Mouse (Mus musculus): ENCODE data around the gene Hoxb5. TPM values are rescaled to one million over a fixed set of nuclear protein-coding genes. Genes with fewer than 3 reads are reported as not detected.

The Hoxb5 gene
- not detected in 2 replicates for polyA plus RNA-seq (2011; ENCODE audit: insufficient read depth, insufficient read length, low read depth, missing spikeins)

DNA sequence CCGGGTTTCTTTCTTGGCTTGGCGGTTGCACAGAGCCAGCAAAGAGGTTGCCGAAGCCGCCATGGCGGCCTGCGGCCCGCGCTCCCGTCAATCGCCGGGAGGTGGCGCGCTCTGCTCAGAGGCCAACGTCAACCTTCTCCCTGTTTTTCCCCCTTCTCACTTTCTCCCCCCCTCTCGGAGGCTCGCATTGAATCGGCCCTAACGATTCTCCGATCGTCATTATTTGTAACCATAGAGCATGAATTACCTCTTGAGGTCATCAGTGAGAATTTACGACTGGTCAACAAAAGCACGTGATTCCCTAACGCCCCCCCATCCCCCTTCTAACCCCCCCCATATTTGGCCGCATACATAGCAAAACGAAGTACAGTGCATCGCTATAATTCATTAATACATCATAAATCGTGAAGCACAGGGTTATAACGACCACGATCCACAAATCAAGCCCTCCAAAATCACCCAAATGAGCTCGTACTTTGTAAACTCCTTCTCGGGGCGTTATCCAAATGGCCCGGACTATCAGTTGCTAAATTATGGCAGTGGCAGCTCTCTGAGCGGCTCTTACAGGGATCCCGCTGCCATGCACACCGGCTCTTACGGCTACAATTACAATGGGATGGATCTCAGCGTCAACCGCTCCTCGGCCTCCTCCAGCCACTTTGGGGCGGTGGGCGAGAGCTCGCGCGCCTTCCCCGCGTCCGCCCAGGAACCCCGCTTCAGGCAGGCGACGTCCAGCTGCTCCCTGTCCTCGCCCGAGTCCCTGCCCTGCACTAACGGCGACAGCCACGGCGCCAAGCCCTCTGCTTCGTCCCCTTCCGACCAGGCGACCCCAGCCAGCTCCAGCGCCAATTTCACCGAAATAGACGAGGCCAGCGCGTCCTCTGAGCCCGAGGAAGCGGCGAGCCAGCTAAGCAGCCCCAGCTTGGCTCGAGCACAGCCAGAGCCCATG, at the start of gene Hoxb5:
Hoxb5 (plus strand) TSS at position 186 of the 949 bp plus-strand sequence.
- Histone ChIP-seq H3K9ac (ENCODE audit: low read depth, poor library complexity, severe bottlenecking) (no peak within 1 kb of the TSS), H3K36me3 (ENCODE audit: control insufficient read depth, insufficient read depth, low read length, poor library complexity, severe bottlenecking) (no peaks in the 10 kb centered on the region), H3K4me3 (ENCODE audit: low read depth, low read length) (peak within 1 kb of the TSS; percentile 17; the same call in 1 of the 2 replicates), H3K4me1 (ENCODE audit: control insufficient read depth, insufficient read depth, low read length) (no peaks in the 10 kb centered on the region), H3K27ac (ENCODE audit: insufficient read depth, low read length) (no peak within 1 kb of the TSS), H3K27me3 (ENCODE audit: control insufficient read depth, insufficient read depth, low read length, poor library complexity, severe bottlenecking) (peaks cover 78% of the 10 kb centered on the region), H3K9me3 (replicated peaks; ENCODE audit: control insufficient read depth, insufficient read depth, low read length, poor library complexity, severe bottlenecking) (no peaks in the 10 kb centered on the region)
- TF ChIP-seq CTCF (IDR thresholded peaks at IDR 0.05; ENCODE audit: low read depth, low read length): peak; percentile 82
- TF ChIP-seq POLR2A (IDR thresholded peaks at IDR 0.05; ENCODE audit: insufficient read depth, low read length): no peak

DNA sequence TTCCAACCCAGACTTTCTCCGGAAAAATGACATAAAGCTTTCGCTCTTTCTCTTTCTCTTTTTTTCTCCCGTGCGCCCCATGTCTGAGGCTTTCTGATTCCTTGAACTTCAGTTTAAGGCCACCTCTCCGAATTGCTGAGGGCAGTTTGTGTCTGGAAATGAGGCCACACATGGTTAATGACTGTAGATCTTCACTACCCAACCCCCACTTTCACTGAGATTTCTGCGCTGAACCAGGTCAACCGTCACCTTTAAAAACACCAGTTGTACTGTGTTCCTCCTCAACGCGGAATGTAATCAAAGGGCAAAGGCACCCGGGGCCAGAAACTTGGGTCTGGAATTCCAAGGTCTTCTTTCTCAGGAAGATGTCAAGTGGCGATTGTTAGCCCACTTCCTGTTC, 48.9 kb upstream of the Hoxb5 start:
- no peak for TF ChIP-seq POLR2A (IDR thresholded peaks at IDR 0.05; ENCODE audit: insufficient read depth, low read length)
- TF ChIP-seq EP300 (IDR thresholded peaks at IDR 0.05; ENCODE audit: insufficient read depth, low read depth, low read length): no peak
- no peak for TF ChIP-seq CTCF (IDR thresholded peaks at IDR 0.05; ENCODE audit: low read depth, low read length)
- no peak overlapping the region for H3K9ac ChIP-seq (ENCODE audit: low read depth, poor library complexity, severe bottlenecking)

DNA sequence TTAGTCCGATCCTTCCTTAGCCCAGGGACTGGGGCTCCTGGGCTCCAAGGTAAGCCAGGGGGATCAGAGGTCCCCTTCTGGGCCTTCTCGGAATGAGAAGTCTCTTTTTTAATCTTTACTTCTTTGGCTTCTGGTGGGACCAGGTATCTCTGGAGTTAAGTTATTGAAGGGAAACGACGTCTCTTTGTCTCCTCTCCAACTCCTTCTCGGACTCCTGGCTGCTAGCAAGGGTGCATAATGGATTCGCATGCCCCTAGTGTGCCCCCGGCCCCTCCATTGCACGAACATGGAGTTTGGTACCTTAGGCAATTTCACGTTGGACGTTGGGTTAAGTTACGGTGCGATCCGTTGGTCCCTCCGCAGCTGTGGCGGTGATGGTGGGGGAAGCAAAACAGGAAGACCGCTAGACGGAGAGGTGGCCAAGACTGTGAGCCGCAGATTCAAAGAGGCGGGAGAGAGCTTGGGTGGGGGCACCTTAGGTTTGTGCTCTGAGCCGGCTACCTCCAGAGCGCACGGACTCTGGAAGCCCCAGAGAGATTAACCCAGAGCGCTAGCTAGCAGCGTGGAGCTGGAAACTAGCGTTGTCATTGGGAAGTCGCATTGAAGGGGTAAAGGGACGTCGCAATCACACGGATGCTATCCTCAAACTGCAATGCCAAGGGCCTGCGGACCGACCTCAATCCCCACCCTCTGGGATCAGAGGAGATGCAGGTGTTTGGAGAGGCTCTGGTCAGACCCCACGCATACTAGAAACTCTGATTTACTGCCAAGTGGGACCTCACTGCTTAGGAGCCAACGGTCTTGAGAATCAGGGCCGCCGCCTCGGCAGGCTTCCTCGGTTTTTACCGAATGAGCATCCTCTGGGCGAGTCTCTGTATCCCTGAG, 47.8 kb upstream of the Hoxb5 start:
- no peak overlapping the region for H3K27ac ChIP-seq (ENCODE audit: insufficient read depth, low read length)
- H3K27me3 ChIP-seq (ENCODE audit: control insufficient read depth, insufficient read depth, low read length, poor library complexity, severe bottlenecking): peaks cover 13% of the 10 kb centered on the region
- H3K9ac ChIP-seq (ENCODE audit: low read depth, poor library complexity, severe bottlenecking): no peak overlapping the region
- no peaks in the 10 kb centered on the region for H3K9me3 ChIP-seq (replicated peaks; ENCODE audit: control insufficient read depth, insufficient read depth, low read length, poor library complexity, severe bottlenecking)
- TF ChIP-seq CTCF (IDR thresholded peaks at IDR 0.05; ENCODE audit: low read depth, low read length): no peak
- H3K36me3 ChIP-seq (ENCODE audit: control insufficient read depth, insufficient read depth, low read length, poor library complexity, severe bottlenecking): 0 out of 2 replicates have a peak, but pooled peaks cover 3% of the 10 kb centered on the region
- H3K4me3 ChIP-seq (ENCODE audit: low read depth, low read length): peak overlapping the region; percentile 32
- peaks cover 1% of the 10 kb centered on the region for H3K4me1 ChIP-seq (ENCODE audit: control insufficient read depth, insufficient read depth, low read length)

More for the DNA sequence above, 48.9 kb upstream of the Hoxb5 start:
- Histone ChIP-seq H3K36me3 (ENCODE audit: control insufficient read depth, insufficient read depth, low read length, poor library complexity, severe bottlenecking) (0 out of 2 replicates have a peak, but pooled peaks cover 3% of the 10 kb centered on the region), H3K9me3 (replicated peaks; ENCODE audit: control insufficient read depth, insufficient read depth, low read length, poor library complexity, severe bottlenecking) (no peaks in the 10 kb centered on the region), H3K27me3 (ENCODE audit: control insufficient read depth, insufficient read depth, low read length, poor library complexity, severe bottlenecking) (peaks cover 13% of the 10 kb centered on the region), H3K4me3 (ENCODE audit: low read depth, low read length) (no peak overlapping the region), H3K4me1 (ENCODE audit: control insufficient read depth, insufficient read depth, low read length) (peaks cover 3% of the 10 kb centered on the region), H3K27ac (ENCODE audit: insufficient read depth, low read length) (0 out of 2 replicates have a peak overlapping the region, but pooled peaks have one; percentile 22)

DNA sequence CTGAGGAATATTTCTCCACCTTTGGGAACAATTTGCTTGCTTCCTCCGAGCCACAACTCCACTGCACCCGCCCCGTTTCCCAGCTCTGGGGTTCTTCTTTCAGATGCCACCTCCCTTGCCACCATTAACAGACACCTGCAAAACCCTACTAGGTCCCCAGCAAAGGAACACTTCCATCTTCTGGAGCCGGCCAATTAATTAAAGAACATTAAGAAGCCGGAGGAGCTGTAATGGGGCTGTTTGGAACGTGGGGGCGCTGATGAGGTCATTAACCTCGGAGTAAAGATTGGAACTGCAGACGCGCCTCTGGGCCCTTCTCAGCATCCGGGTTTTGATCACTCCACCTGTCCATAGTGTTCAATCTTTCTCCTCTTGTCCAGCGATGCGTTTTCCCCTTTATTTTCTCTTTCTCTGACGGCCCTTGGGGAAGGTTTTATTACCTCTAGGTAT, 47.1 kb upstream of the Hoxb5 start:
- Histone ChIP-seq H3K27me3 (ENCODE audit: control insufficient read depth, insufficient read depth, low read length, poor library complexity, severe bottlenecking) (peaks cover 11% of the 10 kb centered on the region), H3K9ac (ENCODE audit: low read depth, poor library complexity, severe bottlenecking) (no peak overlapping the region), H3K4me3 (ENCODE audit: low read depth, low read length) (no peak overlapping the region), H3K4me1 (ENCODE audit: control insufficient read depth, insufficient read depth, low read length) (no peaks in the 10 kb centered on the region), H3K27ac (ENCODE audit: insufficient read depth, low read length) (no peak overlapping the region), H3K36me3 (ENCODE audit: control insufficient read depth, insufficient read depth, low read length, poor library complexity, severe bottlenecking) (0 out of 2 replicates have a peak, but pooled peaks cover 3% of the 10 kb centered on the region), H3K9me3 (replicated peaks; ENCODE audit: control insufficient read depth, insufficient read depth, low read length, poor library complexity, severe bottlenecking) (no peaks in the 10 kb centered on the region)
- no peak for TF ChIP-seq POLR2A (IDR thresholded peaks at IDR 0.05; ENCODE audit: insufficient read depth, low read length)
- no peak for TF ChIP-seq EP300 (IDR thresholded peaks at IDR 0.05; ENCODE audit: insufficient read depth, low read depth, low read length)
- TF ChIP-seq CTCF (IDR thresholded peaks at IDR 0.05; ENCODE audit: low read depth, low read length): peak; percentile 9

DNA sequence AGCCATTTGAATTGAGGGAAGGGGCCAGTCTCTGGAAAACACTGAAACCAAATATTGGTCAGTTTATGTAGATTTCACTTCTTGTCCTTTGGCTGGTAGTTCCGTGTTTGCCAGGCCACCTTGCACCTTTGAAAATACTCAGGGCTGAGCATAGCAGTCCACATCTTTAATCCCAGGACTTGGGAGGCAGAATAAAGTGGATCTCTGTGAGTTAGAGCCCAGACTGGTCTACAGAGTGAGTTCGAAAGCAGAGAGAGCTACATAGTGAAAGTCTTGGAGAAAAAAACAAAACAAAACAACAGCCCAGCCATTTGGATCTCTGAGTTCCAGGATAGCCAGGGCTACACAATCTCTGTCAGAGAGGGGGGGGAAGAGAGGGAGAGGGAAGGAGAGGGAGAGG, 46.0 kb upstream of the Hoxb5 start:
- no peak overlapping the region for H3K27ac ChIP-seq (ENCODE audit: insufficient read depth, low read length)
- H3K4me1 ChIP-seq (ENCODE audit: control insufficient read depth, insufficient read depth, low read length): no peaks in the 10 kb centered on the region
- peaks cover 6% of the 10 kb centered on the region for H3K36me3 ChIP-seq (ENCODE audit: control insufficient read depth, insufficient read depth, low read length, poor library complexity, severe bottlenecking)
- H3K9me3 ChIP-seq (replicated peaks; ENCODE audit: control insufficient read depth, insufficient read depth, low read length, poor library complexity, severe bottlenecking): no peaks in the 10 kb centered on the region
- H3K9ac ChIP-seq (ENCODE audit: low read depth, poor library complexity, severe bottlenecking): no peak overlapping the region
- TF ChIP-seq EP300 (IDR thresholded peaks at IDR 0.05; ENCODE audit: insufficient read depth, low read depth, low read length): no peak
- TF ChIP-seq CTCF (IDR thresholded peaks at IDR 0.05; ENCODE audit: low read depth, low read length): no peak
- no peak for TF ChIP-seq POLR2A (IDR thresholded peaks at IDR 0.05; ENCODE audit: insufficient read depth, low read length)
- no peak overlapping the region for H3K4me3 ChIP-seq (ENCODE audit: low read depth, low read length)
- H3K27me3 ChIP-seq (ENCODE audit: control insufficient read depth, insufficient read depth, low read length, poor library complexity, severe bottlenecking): peaks cover 11% of the 10 kb centered on the region
